Mouse (Mus musculus) lung, adult 18-20 months (tissue): ENCODE measurements at regions not wholly inside any gene's neighbourhood (a gene's known extent, or its start where the extent isn't known, plus 50 kb on each side); places are given as distances from the start of the nearest gene placed in this dataset.
A peak's percentile ranks its signal among the peaks of the same experiment; 100 is the strongest.

Source experiments
- DNase-seq, 2 experiments: peaks; one replicate each; pipeline ENCODE4 v3.0.0; 2022; ENCODE audit warnings: mixed read lengths in 2 of 2

DNA sequence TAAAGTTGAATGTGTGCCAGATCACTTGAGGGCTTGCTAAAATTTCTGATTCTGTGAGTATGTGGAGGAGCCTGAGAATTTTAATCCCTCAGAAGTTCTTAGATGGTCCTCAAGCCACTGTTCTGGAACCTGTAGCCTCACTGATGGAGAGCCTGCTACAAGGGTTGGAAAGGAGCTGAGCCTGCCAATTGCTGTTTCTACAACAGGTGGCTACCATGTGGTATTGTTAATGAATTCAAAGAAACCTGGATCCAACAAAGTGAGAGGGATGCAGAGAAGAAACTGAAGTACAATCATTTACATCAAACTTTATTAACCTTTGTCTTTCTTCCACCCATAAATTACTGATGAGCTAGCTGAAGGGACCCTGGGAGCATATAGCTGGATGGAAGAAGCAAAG is 416.5 kb upstream of the Cd180 start:
- DNase-seq, result peak in 1 of 2 experiments; percentile 12

DNA sequence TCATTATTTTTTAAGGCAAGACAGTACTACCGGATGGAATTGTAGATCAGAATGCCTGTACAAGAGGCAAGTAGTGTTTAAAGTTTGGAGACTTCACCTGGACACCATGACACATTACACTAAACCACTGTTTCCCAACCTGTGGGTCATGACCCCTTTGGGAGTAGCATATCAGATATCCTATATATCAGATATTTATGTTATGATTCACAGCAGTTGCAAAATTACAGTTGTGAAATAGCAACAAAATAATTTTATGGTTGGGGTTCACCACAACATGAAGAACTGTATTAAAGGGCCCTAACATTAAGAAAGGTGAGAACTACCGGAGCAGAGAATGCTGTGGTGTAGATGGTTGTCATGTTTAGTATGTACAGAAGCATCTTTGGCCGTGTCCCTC is 413.2 kb upstream of the Cd180 start:
- DNase-seq, result no peak

DNA sequence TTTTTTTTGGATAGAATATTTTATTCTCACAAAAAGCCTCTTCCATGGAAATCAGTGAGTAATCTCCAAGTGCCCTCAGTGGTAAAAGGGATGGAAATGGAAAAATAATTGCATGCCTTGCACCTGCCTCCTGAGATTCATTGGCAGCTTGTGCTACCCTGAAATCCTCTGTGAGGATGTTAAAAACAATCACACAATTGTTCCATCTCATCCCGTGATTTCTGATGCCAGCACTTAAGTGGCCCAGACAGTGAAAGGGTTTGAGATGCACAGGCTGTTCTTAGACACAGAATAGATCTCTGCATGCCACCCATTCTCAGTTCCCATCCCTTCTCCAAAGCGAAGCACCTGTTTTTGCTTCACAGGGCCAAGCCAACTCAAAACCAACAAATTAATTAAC is 398.9 kb upstream of the Cd180 start:
- DNase-seq, result no peak

DNA sequence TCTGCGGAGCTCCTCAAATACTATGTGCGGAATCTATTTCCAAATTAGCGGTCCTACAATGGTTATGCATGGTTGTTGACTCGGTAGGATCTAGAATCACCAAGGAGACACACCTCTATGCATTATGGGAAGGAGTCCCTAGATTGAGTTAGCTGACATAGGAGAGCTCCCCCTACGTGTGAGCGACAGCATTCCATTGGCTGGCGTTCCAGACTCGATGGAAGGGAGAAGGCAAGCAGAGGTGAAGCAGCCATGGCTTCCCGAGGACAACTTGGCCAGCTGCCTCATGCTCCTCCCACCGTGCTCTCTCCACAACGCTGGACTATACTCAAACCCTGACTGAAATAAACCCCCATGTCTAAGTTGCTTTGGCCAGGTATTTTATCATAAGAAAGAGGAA is 398.3 kb upstream of the Cd180 start:
- no peak for DNase-seq

DNA sequence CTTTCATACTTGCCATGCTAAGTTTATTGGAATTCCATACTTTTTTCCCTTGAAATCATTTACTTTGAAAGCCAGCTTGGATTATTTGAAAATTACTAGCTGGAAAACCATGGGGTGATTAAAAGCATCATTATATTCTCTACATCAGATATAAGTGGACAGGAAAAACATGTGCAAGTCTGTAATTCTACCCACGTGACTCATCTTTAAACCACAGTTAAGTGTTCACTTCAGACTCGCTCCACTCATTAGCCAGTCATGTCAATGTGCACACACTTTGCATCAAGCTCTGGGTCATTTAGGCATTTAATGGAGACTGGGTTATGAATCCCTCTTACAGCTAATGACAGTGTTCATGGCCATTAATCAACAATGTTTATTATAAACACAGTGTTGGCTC is 385.4 kb upstream of the Cd180 start:
- no peak for DNase-seq

DNA sequence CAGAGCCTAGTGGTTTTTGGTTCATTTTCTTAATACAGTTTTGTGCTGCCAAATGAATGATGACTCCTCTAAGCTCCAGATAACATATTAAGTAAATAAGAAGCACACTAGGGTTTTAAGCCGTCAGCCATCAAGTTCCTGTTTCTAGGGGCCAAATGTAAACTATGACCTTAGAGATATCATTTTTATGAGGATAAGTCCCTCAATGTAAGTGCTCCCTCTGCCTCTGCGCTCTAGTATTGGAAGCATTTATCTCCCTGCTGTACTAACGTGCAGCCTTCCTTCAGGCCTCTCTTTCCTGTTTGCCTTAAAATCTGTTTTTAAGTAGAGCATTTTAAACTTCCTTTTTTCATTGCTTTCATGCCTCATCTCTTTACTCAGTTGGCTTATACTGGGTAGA is 381.3 kb upstream of the Cd180 start:
- no peak for DNase-seq

DNA sequence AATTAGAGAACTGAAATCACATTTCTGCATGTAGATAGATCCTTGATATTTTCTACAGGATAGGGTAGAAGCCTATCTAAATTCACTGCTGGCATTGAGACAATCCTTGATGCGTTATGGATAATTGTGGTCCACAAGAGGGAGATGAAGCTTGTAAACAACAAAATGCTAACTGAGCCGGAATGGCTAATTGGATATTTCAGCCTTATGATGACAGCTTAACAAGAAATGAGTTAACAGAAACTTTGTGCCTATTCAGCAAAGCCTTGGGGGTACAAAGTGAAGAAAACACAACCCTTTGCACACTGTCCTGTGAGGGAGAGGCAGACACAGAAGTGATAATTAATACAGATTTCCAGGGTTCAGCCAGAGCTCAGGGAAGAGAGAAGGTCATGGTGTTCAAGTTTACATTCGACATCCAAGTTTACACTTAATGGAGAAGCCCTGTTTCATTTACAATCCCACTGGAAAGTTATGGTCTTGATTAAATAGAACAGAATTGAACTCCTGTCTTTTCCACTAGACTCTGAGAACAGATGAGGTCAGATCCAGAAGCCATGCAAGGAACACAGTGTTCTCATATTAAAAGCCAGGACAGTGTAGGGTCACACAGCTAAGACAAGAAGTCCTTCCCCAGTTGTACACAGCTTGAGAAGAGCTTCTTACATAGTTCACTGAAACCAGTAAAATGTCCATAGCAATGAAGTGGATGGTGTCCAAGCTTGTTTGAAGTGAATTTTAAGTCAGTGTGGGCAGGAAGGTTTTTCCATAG is 377.3 kb upstream of the Cd180 start:
- no peak for DNase-seq

DNA sequence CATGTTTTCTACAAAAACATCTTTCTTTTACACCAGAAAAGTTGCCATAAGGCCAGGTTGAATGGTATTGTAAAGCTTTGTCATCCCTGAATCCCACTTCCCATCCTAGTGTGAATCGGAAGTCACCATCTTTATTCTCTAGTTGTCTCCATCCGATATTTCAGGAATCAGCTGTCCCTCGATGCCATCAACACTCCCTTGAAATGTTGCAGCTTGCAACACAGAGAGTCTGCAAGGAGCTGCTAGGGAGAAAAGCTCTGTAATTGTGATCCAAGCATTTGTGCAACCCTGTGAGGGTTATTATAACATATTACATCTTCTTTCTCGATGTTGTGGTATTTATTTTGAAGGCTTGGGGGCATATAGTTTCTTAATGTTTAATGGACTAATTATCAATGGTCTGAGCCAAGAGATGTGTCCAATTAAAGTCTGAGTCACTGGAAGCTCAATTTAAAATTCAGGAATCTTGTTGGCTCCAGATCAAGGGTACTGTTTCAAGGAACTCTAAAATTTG is 374.4 kb upstream of the Cd180 start:
- DNase-seq, result no peak

DNA sequence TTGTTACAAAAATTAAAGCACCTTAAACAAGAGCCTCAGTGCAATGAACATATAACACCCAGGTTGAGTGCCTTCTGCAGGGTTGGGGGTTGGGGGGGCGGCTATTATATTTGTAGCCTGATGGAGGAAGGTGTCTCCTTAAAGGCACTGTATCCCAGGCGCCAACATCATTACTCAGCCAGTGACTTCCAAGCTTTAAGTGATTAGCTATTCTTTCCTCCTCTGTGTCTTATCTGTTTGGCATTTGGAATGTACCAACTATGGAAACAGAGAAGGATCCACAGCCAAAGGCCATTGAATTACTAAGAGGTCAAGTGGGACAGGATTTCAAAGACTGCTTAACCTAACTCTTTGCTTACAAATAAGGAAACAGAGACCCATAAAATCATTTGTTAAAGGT is 373.9 kb upstream of the Cd180 start:
- no peak for DNase-seq

DNA sequence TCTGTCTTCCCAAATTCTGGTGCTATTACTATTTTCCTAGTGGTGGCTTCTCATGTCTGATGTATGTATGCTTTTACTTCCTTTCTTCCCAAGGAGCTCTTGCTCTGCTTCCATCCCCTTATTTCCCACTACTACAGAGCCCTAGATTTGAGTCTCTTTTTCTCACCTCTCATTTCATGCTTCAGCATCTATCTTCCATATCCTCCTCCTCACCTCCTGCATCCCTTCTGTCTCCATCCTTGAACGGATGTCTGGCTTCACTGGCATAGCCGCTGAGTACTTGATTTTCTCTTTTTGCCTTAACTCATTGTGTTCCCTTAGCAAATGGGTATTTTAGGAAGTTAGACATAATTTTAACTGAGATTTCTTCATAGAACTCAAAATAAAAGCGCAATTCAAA is 369.5 kb upstream of the Cd180 start:
- DNase-seq, result no peak

DNA sequence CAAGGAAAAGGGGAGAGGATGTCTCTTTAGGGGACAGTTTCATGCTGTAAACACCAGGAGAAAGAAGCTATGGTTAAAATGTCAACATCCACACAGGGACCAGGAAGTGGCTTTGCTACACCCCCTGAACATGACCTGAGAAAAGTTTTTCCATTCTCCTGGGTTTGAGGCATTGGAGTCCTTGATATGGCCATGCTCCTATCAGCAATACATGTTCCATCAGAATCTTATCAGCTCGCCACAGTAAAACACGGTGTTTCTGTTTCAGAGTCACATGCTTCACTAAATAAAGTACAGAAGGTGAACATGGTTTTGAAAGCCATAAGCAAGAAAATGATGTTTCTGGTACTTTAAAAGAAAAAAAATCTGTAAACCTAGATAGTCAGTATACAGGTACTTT is 367.4 kb upstream of the Cd180 start:
- DNase-seq, result no peak

DNA sequence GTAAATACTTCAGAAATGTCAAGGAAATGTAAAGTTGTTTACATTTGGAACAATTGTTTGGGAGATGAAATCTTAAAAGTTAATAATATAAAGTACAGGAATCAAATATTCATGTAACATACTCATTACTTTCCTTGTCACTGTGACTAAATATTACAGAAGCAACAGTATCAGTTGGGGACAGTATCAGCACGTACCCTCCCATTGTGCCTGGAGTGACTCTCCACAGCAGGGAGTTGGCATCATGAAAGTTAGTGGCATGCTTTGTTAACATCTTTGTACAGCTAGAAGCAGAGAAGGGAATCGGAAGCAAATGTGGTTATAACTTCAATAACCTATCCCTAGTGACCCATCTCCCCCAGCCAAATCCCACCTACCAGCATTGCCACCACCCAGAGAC is 366.8 kb upstream of the Cd180 start:
- no peak for DNase-seq

DNA sequence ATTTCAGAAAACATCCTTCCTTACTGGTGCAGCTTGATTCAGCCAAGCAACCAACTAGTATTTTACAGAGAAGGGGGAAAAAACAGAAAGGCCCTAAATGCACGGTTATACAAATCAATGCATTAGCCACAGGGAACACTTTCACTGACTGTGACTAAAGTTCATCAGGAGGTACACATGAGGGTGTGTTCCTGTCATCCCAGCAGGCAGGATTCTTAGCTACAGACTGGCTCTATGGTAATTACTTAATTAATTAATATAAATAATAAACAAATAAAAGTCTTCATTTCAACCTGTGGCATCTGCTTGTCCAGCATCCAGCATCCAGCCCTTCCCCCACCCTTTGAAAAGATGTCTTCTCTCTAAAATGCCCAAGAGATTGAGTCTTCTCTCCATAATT is 359.7 kb upstream of the Cd180 start:
- DNase-seq, result no peak

DNA sequence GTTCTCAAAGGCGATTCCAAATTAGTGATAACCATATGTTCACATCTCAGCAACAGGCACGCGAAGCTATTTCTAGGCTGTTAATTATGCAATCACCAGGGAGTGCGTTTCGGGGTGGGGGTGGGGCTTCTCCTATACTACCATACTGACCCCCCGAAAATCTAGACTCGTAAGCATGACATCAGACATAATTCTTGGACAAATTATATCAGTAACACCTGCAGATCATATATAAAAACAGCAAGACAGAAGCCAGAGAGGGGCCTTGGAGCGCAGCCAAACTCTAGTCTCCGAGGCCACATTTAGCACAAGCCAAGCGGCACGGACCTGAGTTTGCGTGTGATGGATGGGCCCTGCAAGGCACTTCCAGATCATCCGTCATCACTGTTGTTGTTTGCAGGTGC is 359.2 kb upstream of the Cd180 start:
- DNase-seq, result no peak

DNA sequence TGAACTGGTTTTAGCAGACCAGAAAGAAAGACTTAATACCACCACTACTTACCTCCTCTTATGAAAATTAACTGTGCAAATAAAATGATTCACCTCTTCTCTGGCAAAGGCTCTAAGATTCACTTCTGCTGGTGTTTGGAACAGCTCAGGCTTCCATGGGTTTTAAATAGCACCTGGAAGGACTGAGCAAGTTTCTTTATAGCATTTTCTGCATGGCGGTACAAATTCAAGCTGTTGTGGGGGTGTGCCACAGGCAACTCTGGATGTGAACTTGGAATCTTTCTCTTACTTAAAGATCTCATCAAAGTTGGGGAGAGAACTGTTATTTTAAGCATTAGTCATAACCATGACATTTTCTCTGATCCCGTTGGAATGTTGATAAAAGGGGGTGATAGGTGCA is 350.1 kb upstream of the Cd180 start:
- no peak for DNase-seq

DNA sequence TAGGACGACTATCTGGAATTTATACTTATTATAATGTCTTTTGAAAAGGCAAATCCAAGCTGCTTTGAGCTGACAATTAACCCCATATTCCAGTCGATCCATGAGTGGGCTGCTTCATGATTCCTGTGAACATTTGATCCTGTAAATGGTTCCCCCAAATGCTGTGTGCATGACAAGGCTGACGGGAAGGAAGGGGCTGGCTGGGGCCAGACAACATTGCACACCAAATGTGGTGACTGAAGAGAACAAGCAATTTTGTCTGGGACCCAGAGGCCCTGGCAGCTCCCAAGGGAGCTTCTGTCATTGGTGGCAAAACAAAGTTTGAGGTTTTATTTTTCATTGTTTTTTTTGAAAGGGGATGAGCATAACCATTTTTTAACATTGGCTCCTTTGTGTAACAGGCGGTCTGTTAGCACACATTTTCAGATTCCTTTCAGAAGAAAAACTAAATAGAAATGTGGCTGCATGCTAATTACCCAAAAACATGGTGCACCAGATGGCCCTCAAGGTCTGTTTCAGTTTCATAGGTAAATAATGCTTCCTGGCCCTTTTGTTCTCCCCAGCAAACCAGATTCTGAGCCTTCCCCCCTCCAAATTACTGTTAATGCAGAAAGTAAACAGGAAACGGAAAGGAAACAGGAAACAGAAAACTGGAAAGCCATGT is 348.6 kb upstream of the Cd180 start:
- no peak for DNase-seq

DNA sequence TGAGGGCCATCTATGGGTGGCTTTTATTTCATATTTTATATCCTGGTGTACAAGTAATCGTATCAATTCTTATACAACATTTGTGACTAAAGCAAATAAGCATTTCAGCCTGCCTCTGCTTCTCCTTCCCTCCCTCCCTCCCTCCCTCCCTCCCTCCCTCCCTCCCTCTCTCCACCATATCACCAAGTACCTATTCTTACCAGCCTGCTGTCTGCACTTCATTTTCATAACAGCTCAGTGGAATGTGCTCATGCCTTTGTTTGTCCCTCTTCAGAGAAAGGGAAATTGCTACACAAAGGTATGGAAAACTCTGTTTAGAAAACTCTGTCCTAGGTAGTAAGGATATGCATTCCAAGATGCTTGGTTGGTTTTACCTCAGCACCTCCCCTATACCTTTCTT is 343.9 kb upstream of the Cd180 start:
- DNase-seq, result no peak

DNA sequence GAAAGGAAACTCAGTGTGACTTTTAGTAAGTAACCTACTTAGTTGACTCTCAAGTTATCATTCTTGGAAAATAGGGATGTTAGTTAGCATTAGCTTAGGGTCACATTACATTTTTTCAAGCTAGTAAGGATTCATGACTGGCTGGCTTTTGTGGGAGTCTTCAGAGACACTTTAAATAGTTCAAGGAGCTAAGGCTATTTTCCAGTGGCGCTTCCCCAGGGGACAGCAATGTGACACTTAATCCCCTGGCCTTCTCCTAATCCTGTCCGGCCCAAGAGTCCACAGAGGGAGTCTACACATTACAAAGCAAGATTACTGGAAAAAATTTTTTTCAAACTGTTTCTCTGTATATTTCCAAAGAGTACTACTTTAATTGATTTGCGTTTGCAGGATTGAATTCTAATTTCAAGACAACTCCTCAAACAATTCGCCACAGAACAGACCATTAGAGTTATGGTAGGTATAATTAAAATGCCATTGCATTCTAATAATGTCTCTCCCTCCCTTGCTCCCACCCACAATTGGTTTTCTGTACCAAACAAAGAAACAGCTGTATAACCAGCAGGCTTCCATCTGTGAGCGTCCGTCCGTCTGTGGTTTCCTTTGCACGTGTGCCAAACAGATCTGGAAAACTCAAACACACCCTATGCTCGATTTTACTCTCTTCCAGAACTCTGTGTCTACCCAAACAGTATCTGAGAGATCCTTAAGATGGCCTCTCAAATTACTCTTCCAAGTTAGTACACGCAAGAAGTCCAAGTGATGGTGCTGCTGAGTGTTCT is 341.1 kb upstream of the Cd180 start:
- no peak for DNase-seq

DNA sequence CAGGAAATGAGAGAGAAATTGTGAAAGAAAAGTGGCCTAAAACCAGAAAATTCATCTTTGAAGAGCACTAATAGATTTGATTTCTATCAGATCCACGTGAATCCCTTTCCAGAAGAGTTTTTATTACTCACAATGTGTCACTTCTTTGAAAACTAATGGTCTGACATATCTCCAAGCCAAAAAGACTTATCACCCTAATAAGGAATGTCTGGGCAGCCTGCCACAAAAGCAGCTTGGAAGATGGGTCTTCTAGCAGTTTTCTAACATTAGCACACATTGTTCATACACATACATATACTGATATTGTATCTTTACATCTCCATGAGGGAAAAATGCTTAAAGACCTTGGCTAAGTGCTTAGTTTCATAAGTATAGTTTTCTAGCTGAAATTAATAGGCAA is 337.8 kb upstream of the Cd180 start:
- no peak for DNase-seq

DNA sequence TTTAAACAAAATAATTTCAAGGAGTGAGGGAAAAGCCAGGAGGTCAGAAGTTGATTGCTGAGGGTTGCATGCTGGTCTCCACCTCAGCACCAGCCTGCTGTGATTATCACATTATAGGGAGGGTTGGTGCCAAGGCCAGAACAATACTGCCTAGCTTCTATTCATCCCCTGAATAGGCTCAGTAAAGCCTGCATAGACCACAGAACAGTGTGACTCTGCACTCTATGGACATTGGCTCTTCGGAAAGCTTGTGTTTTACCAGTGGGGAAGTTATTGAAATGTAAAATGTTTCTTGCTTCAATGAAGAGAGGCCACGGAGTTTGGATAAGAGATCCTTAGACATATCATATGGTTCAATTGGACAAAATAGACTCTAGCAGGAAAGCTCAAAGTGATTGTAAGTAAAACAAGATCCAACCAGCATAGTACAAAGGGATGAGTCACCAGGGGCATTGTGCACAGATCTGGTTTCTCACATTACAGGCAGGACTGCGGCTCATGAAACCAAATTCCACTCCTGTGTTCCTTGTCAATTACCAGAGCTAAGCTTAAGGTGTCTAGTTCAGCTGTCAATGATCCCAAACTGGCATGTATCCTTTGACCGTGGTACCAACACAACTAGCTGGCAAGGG is 320.8 kb upstream of the Cd180 start:
- DNase-seq, result no peak

DNA sequence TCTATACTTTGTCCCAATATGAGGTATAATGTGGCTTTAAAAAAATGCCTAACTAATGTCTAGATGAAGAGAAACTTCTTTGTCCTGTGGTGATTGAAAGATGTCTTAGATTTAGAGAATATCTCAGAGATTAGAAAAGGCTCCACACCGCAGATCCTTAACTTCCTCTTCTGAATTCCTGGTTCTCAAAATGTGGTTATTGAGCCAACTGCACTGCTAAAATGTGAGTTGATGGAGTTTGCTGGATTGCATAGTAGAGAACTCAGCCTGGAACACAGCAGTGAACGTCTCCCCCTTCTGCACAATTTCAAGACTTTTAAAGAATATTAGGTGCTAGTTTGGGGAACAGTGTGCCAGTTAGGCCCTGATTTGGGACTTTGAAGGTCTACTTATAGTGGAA is 312.7 kb upstream of the Cd180 start:
- no peak for DNase-seq

DNA sequence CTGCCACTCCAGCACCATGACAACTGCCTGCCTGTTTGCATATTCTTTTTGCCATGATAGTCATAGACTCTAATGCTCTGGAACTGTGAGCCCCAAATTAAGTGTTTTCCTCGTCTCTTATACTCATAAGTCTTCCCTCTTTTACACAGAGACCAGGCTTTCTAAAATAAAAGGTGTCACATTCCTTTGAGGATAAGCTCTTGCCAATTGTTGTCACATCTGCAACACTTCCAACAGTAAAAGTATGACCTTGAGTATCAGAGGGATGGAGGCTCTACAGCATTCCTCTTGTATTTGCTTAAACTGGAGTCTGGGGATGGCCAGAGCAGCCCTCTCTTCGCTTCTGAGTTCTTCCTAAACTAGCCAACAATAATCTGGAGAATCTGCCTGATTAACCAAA is 301.4 kb upstream of the Cd180 start:
- no peak for DNase-seq
